Mouse (Mus musculus) midbrain, embryonic 16.5 days (tissue): ENCODE results near the gene Arhgef3. TPM values are rescaled to one million over a fixed set of nuclear protein-coding genes. Genes with fewer than 3 reads are reported as not detected.

Experiments
- ATAC-seq: fragments of 200-750 bp; cut with Nextera tagmentation; 2 replicates; pipeline ENCODE4 v1.8.0; 2017; ENCODE audit warnings: moderate TSS enrichment
- H3K27ac ChIP-seq: fragments of 300-500 bp; sonication (generic); 2 replicates; pipeline ENCODE4 v1.5.1; 2014; ENCODE audit warnings: mild to moderate bottlenecking, low read length, mixed read lengths
- H3K27me3 ChIP-seq: fragments of 300-500 bp; sonication (generic); 2 replicates; pipeline ENCODE4 v1.6.1; 2014; ENCODE audit warnings: low read depth, low read length, mixed read lengths; ENCODE audit not compliant: control insufficient read depth, insufficient read depth
- H3K36me3 ChIP-seq: fragments of 300-500 bp; sonication (generic); 2 replicates; pipeline ENCODE4 v1.6.1; 2014; ENCODE audit warnings: mild to moderate bottlenecking, low read length, moderate library complexity, mixed read lengths; ENCODE audit not compliant: control insufficient read depth, insufficient read depth
- H3K4me1 ChIP-seq: fragments of 300-500 bp; sonication (generic); 2 replicates; pipeline ENCODE4 v1.6.1; 2014; ENCODE audit warnings: mild to moderate bottlenecking, low read length, mixed read lengths; ENCODE audit not compliant: control insufficient read depth, insufficient read depth
- H3K4me2 ChIP-seq: fragments of 300-500 bp; sonication (generic); 2 replicates; pipeline ENCODE4 v1.6.1; 2014; ENCODE audit warnings: mild to moderate bottlenecking, low read length, mixed read lengths
- H3K4me3 ChIP-seq: fragments of 300-500 bp; sonication (generic); 2 replicates; pipeline ENCODE4 v1.5.1; 2014; ENCODE audit warnings: low read depth, mild to moderate bottlenecking, low read length, moderate library complexity, mixed read lengths
- H3K9ac ChIP-seq: fragments of 300-500 bp; sonication (generic); 2 replicates; pipeline ENCODE4 v1.6.1; 2014; ENCODE audit warnings: low read depth, low read length, mixed read lengths
- H3K9me3 ChIP-seq: fragments of 300-500 bp; sonication (generic); replicated peaks from 2 replicates; pipeline ENCODE4 v1.6.1; 2014; ENCODE audit warnings: mild to moderate bottlenecking, low read length, mixed read lengths; ENCODE audit not compliant: control insufficient read depth, poor library complexity, severe bottlenecking
- WGBS: fragments of 180-500 bp; shearing (Covaris S2); extraction: QIAGEN DNeasy Blood & Tissue Kit; methylation state at CpG from one replicate; pipeline ENCODE4 v1.1.7; 2014; 5-methylcytosine and 5-hydroxymethylcytosine counted together
- polyA plus RNA-seq: library from polyadenylated mRNA; unstranded; fragments of >200 nt; fragmentation: Nextera tagmentation; extraction: Ambion mirVana; gene quantifications from 2 replicates; pipeline ENCODE4 v1.2.1, GENCODE M21; 2015

Arhgef3 gene
- polyA plus RNA-seq, 1 experiment from 2014 or later = 10.8 TPM

GRCm38 (mm10) chr14:27383321-27383830 lies 268.7 kb downstream of the Arhgef3 start:
- Histone ChIP-seq H3K4me2 (no peak overlapping the region), H3K4me1 (no peaks in the 10 kb centered on the region), H3K9ac (no peak overlapping the region), H3K27me3 (no peaks in the 10 kb centered on the region), H3K9me3 (no peaks in the 10 kb centered on the region), H3K36me3 (no peaks in the 10 kb centered on the region), H3K4me3 (no peak overlapping the region), H3K27ac (no peak overlapping the region)
- no peak for ATAC-seq
- WGBS = 88% methylated on average over 5 of the region's 5 CpGs

- Histone ChIP-seq H3K27me3 (no peaks in the 10 kb centered on the region), H3K4me3 (no peak overlapping the region), H3K27ac (no peak overlapping the region), H3K4me1 (no peaks in the 10 kb centered on the region), H3K36me3 (no peaks in the 10 kb centered on the region), H3K4me2 (no peak overlapping the region), H3K9ac (no peak overlapping the region), H3K9me3 (no peaks in the 10 kb centered on the region)
- ATAC-seq = no peak
- WGBS = 94% methylated on average over 4 of the region's 4 CpGs
These were observed 269.4 kb downstream of the Arhgef3 start for GRCm38 (mm10) chr14:27384143-27384542.

- H3K27me3 ChIP-seq = no peaks in the 10 kb centered on the region
- H3K4me3 ChIP-seq = no peak overlapping the region
- H3K27ac ChIP-seq = no peak overlapping the region
- no peak overlapping the region for H3K4me2 ChIP-seq
- no peak for ATAC-seq
- no peaks in the 10 kb centered on the region for H3K9me3 ChIP-seq
- no peaks in the 10 kb centered on the region for H3K4me1 ChIP-seq
- no peaks in the 10 kb centered on the region for H3K36me3 ChIP-seq
- no peak overlapping the region for H3K9ac ChIP-seq
These were observed 273.9 kb downstream of the Arhgef3 start for GRCm38 (mm10) chr14:27388616-27389015.

- Histone ChIP-seq H3K9me3 (no peaks in the 10 kb centered on the region), H3K4me1 (no peaks in the 10 kb centered on the region), H3K27me3 (no peaks in the 10 kb centered on the region), H3K4me3 (no peak overlapping the region), H3K4me2 (no peak overlapping the region), H3K9ac (no peak overlapping the region), H3K36me3 (no peaks in the 10 kb centered on the region), H3K27ac (no peak overlapping the region)
- ATAC-seq = no peak
- 85% methylated on average over 2 of the region's 2 CpGs for WGBS
These were observed 275.0 kb downstream of the Arhgef3 start for GRCm38 (mm10) chr14:27389722-27390121.

- 51% methylated on average over 7 of the region's 7 CpGs for WGBS
- Histone ChIP-seq H3K4me3 (no peak overlapping the region), H3K4me2 (no peak overlapping the region), H3K4me1 (no peaks in the 10 kb centered on the region), H3K9me3 (no peaks in the 10 kb centered on the region), H3K9ac (no peak overlapping the region), H3K36me3 (no peaks in the 10 kb centered on the region), H3K27me3 (no peaks in the 10 kb centered on the region), H3K27ac (no peak overlapping the region)
- ATAC-seq = no peak
These were observed 276.0 kb downstream of the Arhgef3 start for GRCm38 (mm10) chr14:27390663-27391062.

GRCm38 (mm10) chr14:27391776-27392308 lies 277.1 kb downstream of the Arhgef3 start:
- no peak overlapping the region for H3K9ac ChIP-seq
- no peaks in the 10 kb centered on the region for H3K9me3 ChIP-seq
- H3K4me3 ChIP-seq = no peak overlapping the region
- ATAC-seq = no peak
- no peaks in the 10 kb centered on the region for H3K4me1 ChIP-seq
- no peak overlapping the region for H3K27ac ChIP-seq
- no peaks in the 10 kb centered on the region for H3K36me3 ChIP-seq
- no peak overlapping the region for H3K4me2 ChIP-seq
- H3K27me3 ChIP-seq = no peaks in the 10 kb centered on the region
- 73% methylated on average over 9 of the region's 9 CpGs for WGBS

- no peak overlapping the region for H3K4me2 ChIP-seq
- H3K36me3 ChIP-seq = no peaks in the 10 kb centered on the region
- H3K9ac ChIP-seq = no peak overlapping the region
- no peak for ATAC-seq
- no peak overlapping the region for H3K27ac ChIP-seq
- no peak overlapping the region for H3K4me3 ChIP-seq
- H3K27me3 ChIP-seq = no peaks in the 10 kb centered on the region
- H3K9me3 ChIP-seq = no peaks in the 10 kb centered on the region
- 95% methylated on average over 2 of the region's 2 CpGs for WGBS
- H3K4me1 ChIP-seq = no peaks in the 10 kb centered on the region
These were observed 278.0 kb downstream of the Arhgef3 start for GRCm38 (mm10) chr14:27392660-27393059.

- 71% methylated on average over 10 of the region's 10 CpGs for whole genome bisulfite sequencing
- H3K27me3 ChIP-seq = no peaks in the 10 kb centered on the region
- no peaks in the 10 kb centered on the region for H3K9me3 ChIP-seq
- H3K36me3 ChIP-seq = no peaks in the 10 kb centered on the region
- no peak overlapping the region for H3K27ac ChIP-seq
- no peak for ATAC-seq
- H3K9ac ChIP-seq = no peak overlapping the region
- no peak overlapping the region for H3K4me3 ChIP-seq
- no peaks in the 10 kb centered on the region for H3K4me1 ChIP-seq
- H3K4me2 ChIP-seq = no peak overlapping the region
These were observed 279.1 kb downstream of the Arhgef3 start for GRCm38 (mm10) chr14:27393806-27394205.

GRCm38 (mm10) chr14:27396424-27396823 lies 281.7 kb downstream of the Arhgef3 start:
- no peaks in the 10 kb centered on the region for H3K27me3 ChIP-seq
- WGBS = 82% methylated on average over 7 of the region's 7 CpGs
- no peak overlapping the region for H3K4me3 ChIP-seq
- H3K9me3 ChIP-seq = no peaks in the 10 kb centered on the region
- no peak overlapping the region for H3K4me2 ChIP-seq
- H3K4me1 ChIP-seq = no peaks in the 10 kb centered on the region
- no peak overlapping the region for H3K27ac ChIP-seq
- H3K36me3 ChIP-seq = no peaks in the 10 kb centered on the region
- no peak overlapping the region for H3K9ac ChIP-seq
- ATAC-seq = no peak
